Mouse (Mus musculus): ENCODE data around the gene Cyb5rl. TPM values are rescaled to one million over a fixed set of nuclear protein-coding genes. Genes with fewer than 3 reads are reported as not detected.

Gene Cyb5rl
- total RNA-seq, 1 experiment: 9.3 TPM

GRCm38 (mm10) chr4:107020287-107021000 is 46.3 kb upstream of the Cyb5rl start:
- Histone ChIP-seq H3K36me3 (ENCODE audit: control insufficient read depth, insufficient read depth, low read length, poor library complexity, severe bottlenecking) (no peaks in the 10 kb centered on the region; the same call in 1 of the 2 replicates), H3K4me3 (ENCODE audit: insufficient read depth in 1 of 2, low read depth in 1 of 2, low read length in 2 of 2, poor library complexity in 1 of 2, severe bottlenecking in 1 of 2) (no peak overlapping the region), H3K4me1 (ENCODE audit: control insufficient read depth in 2 of 2, insufficient read depth in 2 of 2, low read length in 2 of 2, poor library complexity in 1 of 2) (peaks cover 0 to 6% of the 10 kb centered on the region in 2 experiments; a peak in 2 of 4 replicates), H3K9me3 (ENCODE audit: control insufficient read depth, insufficient read depth, low read depth, low read length) (no peaks in the 10 kb centered on the region), H3K9ac (ENCODE audit: insufficient read depth, low read depth, low read length, poor library complexity, severe bottlenecking) (no peak overlapping the region), H3K27ac (ENCODE audit: insufficient read depth, low read depth, low read length, poor library complexity, severe bottlenecking) (no peak overlapping the region)
- TF ChIP-seq HCFC1 (IDR thresholded peaks at IDR 0.05; ENCODE audit: borderline replicate concordance, insufficient read depth, low read length) (no peak), ZNF384 (IDR thresholded peaks at IDR 0.05; ENCODE audit: low read depth, low read length) (no peak), ZC3H11A (IDR thresholded peaks at IDR 0.05; ENCODE audit: borderline replicate concordance, low read depth, low read length) (no peak), CHD2 (IDR thresholded peaks at IDR 0.05; ENCODE audit: low read depth, low read length) (no peak), MAFK (IDR thresholded peaks at IDR 0.05; ENCODE audit: insufficient read depth, low read depth, low read length) (no peak)
- DNase-seq (ENCODE audit: low read depth, low spot score): no peak
- in situ Hi-C loops (cut with MboI; ENCODE audit: low sequenced_read_pairs in 2 of 2, unreplicated experiment in 2 of 2): no loop called here

GRCm38 (mm10) chr4:107021464-107021863 is 45.3 kb upstream of the Cyb5rl start:
- no peak overlapping the region for H3K27ac ChIP-seq (ENCODE audit: insufficient read depth, low read depth, low read length, poor library complexity, severe bottlenecking)
- H3K9ac ChIP-seq (ENCODE audit: insufficient read depth, low read depth, low read length, poor library complexity, severe bottlenecking): no peak overlapping the region
- no peak for TF ChIP-seq ZNF384 (IDR thresholded peaks at IDR 0.05; ENCODE audit: low read depth, low read length)
- no peak for TF ChIP-seq HCFC1 (IDR thresholded peaks at IDR 0.05; ENCODE audit: borderline replicate concordance, insufficient read depth, low read length)
- no peak for TF ChIP-seq MAFK (IDR thresholded peaks at IDR 0.05; ENCODE audit: insufficient read depth, low read depth, low read length)
- no peak for TF ChIP-seq ZC3H11A (IDR thresholded peaks at IDR 0.05; ENCODE audit: borderline replicate concordance, low read depth, low read length)
- TF ChIP-seq CHD2 (IDR thresholded peaks at IDR 0.05; ENCODE audit: low read depth, low read length): no peak
- in situ Hi-C loops (cut with MboI; ENCODE audit: low sequenced_read_pairs in 2 of 2, unreplicated experiment in 2 of 2): no loop called here
- H3K36me3 ChIP-seq (ENCODE audit: control insufficient read depth, insufficient read depth, low read length, poor library complexity, severe bottlenecking): no peaks in the 10 kb centered on the region
- peaks cover 0 to 9% of the 10 kb centered on the region in 2 experiments; a peak in 2 of 4 replicates for H3K4me1 ChIP-seq (ENCODE audit: control insufficient read depth in 2 of 2, insufficient read depth in 2 of 2, low read length in 2 of 2, poor library complexity in 1 of 2)
- H3K9me3 ChIP-seq (ENCODE audit: control insufficient read depth, insufficient read depth, low read depth, low read length): no peaks in the 10 kb centered on the region
- DNase-seq (ENCODE audit: low read depth, low spot score): no peak
- no peak overlapping the region for H3K4me3 ChIP-seq (ENCODE audit: insufficient read depth in 1 of 2, low read depth in 1 of 2, low read length in 2 of 2, poor library complexity in 1 of 2, severe bottlenecking in 1 of 2)

- Histone ChIP-seq H3K36me3 (ENCODE audit: control insufficient read depth, insufficient read depth, low read length, poor library complexity, severe bottlenecking) (peaks cover 4% of the 10 kb centered on the region; the same call in 1 of the 2 replicates), H3K9me3 (ENCODE audit: control insufficient read depth, insufficient read depth, low read depth, low read length) (no peaks in the 10 kb centered on the region), H3K4me1 (ENCODE audit: control insufficient read depth in 2 of 2, insufficient read depth in 2 of 2, low read length in 2 of 2, poor library complexity in 1 of 2) (peaks cover 2 to 14% of the 10 kb centered on the region in 2 experiments; a peak in 2 of 4 replicates), H3K27ac (ENCODE audit: insufficient read depth, low read depth, low read length, poor library complexity, severe bottlenecking) (no peak overlapping the region), H3K9ac (ENCODE audit: insufficient read depth, low read depth, low read length, poor library complexity, severe bottlenecking) (no peak overlapping the region), H3K4me3 (ENCODE audit: insufficient read depth in 1 of 2, low read depth in 1 of 2, low read length in 2 of 2, poor library complexity in 1 of 2, severe bottlenecking in 1 of 2) (no peak overlapping the region)
- no peak for DNase-seq (ENCODE audit: low read depth, low spot score)
- in situ Hi-C loops (cut with MboI; ENCODE audit: low sequenced_read_pairs in 2 of 2, unreplicated experiment in 2 of 2): no loop called here
- TF ChIP-seq CHD2 (IDR thresholded peaks at IDR 0.05; ENCODE audit: low read depth, low read length) (no peak), MAFK (IDR thresholded peaks at IDR 0.05; ENCODE audit: insufficient read depth, low read depth, low read length) (no peak), HCFC1 (IDR thresholded peaks at IDR 0.05; ENCODE audit: borderline replicate concordance, insufficient read depth, low read length) (no peak), ZC3H11A (IDR thresholded peaks at IDR 0.05; ENCODE audit: borderline replicate concordance, low read depth, low read length) (no peak), ZNF384 (IDR thresholded peaks at IDR 0.05; ENCODE audit: low read depth, low read length) (no peak)
Observed at GRCm38 (mm10) chr4:107024899-107025298, 41.9 kb upstream of the Cyb5rl start.

- DNase-seq (ENCODE audit: low read depth, low spot score): no peak
- TF ChIP-seq CHD2 (IDR thresholded peaks at IDR 0.05; ENCODE audit: low read depth, low read length) (no peak), ZNF384 (IDR thresholded peaks at IDR 0.05; ENCODE audit: low read depth, low read length) (no peak)
Observed at GRCm38 (mm10) chr4:107025369-107025768, 41.4 kb upstream of the Cyb5rl start.

More at GRCm38 (mm10) chr4:107025369-107025768, 41.4 kb upstream of the Cyb5rl start:
- H3K9me3 ChIP-seq (ENCODE audit: control insufficient read depth, insufficient read depth, low read depth, low read length): no peaks in the 10 kb centered on the region
- H3K9ac ChIP-seq (ENCODE audit: insufficient read depth, low read depth, low read length, poor library complexity, severe bottlenecking): no peak overlapping the region
- peaks cover 2 to 12% of the 10 kb centered on the region in 2 experiments; a peak in 1 of 4 replicates for H3K4me1 ChIP-seq (ENCODE audit: control insufficient read depth in 2 of 2, insufficient read depth in 2 of 2, low read length in 2 of 2, poor library complexity in 1 of 2)
- no peak overlapping the region for H3K27ac ChIP-seq (ENCODE audit: insufficient read depth, low read depth, low read length, poor library complexity, severe bottlenecking)
- H3K36me3 ChIP-seq (ENCODE audit: control insufficient read depth, insufficient read depth, low read length, poor library complexity, severe bottlenecking): peaks cover 5% of the 10 kb centered on the region; the same call in 1 of the 2 replicates
- in situ Hi-C loops (cut with MboI; ENCODE audit: low sequenced_read_pairs in 2 of 2, unreplicated experiment in 2 of 2): no loop called here
- no peak overlapping the region for H3K4me3 ChIP-seq (ENCODE audit: insufficient read depth in 1 of 2, low read depth in 1 of 2, low read length in 2 of 2, poor library complexity in 1 of 2, severe bottlenecking in 1 of 2)

All from ES-E14 (cell line).